Mouse (Mus musculus) embryo, embryonic 10 days (tissue): ENCODE measurements around the gene Srpk2.
"Not testable (repeated sequence)": the region's sequence is repeated elsewhere in the genome, so short reads cannot be mapped to it uniquely, and the experiment has no call there.

Experiments used
- DNase-seq: peaks from one replicate; pipeline ENCODE4 v3.0.0-alpha.2; 2015; ENCODE audit warnings: low spot score

Gene Srpk2

DNA sequence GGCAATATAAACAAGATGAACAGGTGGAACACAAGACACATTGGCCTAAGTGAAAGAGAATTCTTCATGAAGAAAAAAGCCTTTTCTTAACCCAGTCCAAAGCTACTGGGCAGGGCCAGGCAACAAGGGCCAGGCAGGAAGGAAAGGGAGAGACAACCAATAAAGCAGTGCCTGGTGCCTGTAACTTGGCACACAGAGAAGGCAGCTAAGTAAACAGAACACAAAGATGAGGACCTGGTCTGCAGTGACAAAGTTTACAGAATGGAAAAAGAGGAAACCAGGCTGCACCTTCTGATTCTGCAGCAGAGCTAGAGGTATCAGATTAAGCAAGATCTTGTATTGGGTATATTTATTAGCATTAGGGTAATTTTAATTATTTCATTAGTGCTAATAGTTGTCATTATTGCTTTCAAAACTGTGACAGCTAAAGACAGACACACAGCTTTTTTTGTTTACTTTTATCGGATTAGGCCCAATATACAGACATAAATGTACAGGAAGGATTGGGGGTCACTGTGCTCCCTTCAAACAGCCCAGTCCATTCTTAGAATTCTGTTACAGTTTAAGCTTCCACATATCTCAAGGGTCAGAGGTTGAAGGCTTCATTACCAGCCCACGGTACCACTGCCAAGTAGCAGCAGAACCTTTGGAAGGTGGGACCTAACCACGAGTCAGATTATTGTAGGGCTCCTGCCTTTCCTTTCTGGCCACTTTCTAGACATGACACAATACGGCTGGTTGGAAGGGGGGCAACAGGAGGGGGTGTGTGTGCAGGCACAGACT, 121.9 kb downstream of the Srpk2 start:
- no peak for DNase-seq

DNA sequence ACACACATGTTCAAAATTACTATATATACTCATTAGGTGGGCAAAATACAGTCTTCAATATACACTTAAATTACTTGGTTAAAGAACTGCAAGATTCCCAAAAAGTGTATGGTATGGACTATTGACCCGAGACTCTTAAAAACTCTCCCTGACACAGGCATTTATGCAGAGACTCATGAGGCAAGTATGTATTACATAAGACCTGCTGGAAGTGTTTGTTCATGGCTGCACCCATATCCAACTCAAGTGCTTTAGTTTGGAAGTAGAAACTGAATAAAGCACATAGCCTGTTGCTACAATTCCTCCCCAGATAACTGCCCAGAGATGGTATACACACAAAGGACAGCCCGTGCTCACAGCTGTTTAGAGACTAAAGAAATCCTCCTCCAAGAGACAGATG, 123.2 kb downstream of the Srpk2 start:
- DNase-seq = no peak

DNA sequence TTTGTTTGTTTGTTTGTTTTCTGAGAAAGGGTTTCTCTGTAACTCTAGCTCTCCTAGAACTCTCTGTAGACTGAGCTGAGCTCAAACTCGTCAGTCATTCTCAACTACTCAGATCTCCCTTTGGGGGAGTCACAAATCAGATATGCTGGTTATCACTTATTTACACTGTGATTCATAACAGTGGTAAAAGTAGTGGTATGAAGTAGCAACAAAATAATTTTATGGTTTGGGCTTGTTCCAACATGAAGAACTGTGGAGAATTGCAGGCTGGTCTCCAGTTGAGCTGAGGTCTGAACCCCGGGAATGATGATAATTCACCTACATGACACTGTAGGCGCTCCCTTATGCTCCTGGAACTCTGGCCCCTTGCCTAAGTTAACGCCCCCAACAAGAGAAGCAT, 124.2 kb downstream of the Srpk2 start:
- no peak for DNase-seq

GRCm38 (mm10) chr5:23556007-23556770, 128.2 kb downstream of the Srpk2 start:
- DNase-seq = no peak

- not testable (repeated sequence) for DNase-seq
Measured at GRCm38 (mm10) chr5:23553338-23553737, 131.1 kb downstream of the Srpk2 start.

- DNase-seq = no peak
Measured at GRCm38 (mm10) chr5:23551687-23552086, 132.7 kb downstream of the Srpk2 start.

DNA sequence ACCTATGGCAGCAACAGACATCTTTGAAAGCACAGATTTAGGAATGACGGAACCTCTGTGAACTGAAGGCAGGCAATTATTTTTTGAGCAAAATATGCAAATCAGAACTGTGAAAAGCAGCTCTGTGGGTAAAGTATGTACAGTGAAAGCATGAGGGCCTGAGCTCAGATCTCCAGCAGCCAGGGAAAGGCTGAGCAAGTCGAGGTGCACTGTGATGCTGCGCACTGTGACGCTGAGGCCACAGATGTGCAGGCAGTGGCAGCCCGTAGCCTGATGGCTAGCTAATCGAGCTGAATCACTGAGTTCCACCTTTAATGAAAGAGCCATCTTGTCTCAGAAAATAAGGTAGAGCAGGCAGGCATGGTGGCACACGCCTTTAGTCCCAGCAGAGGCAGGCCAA, 148.7 kb downstream of the Srpk2 start:
- no peak for DNase-seq

DNA sequence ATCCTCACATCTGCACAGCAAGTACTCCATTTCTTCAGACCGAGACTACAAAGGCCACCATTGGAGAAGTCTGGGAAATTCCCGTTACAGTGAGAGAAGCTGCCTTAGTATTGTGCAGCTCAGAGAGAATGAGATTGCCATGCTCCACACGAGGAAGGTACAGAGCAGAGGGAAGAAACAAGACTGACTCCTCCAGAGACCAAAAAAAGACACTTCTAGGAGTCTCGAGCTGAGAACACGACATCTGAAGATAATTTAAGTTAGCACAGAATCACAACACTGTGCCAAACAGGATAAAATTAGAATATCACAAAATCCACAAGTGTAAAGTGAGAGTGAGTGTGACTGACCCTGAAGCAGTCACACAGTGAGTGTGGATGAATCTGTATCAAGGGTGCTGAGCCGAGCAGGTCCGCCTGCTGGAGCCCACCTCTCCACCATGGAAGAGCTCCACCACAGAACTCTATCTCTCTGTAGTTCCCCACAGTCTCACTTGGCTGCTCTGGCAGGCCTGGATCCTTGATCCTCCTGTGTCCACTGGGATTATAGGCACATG, 152.8 kb downstream of the Srpk2 start:
- no peak for DNase-seq

DNA sequence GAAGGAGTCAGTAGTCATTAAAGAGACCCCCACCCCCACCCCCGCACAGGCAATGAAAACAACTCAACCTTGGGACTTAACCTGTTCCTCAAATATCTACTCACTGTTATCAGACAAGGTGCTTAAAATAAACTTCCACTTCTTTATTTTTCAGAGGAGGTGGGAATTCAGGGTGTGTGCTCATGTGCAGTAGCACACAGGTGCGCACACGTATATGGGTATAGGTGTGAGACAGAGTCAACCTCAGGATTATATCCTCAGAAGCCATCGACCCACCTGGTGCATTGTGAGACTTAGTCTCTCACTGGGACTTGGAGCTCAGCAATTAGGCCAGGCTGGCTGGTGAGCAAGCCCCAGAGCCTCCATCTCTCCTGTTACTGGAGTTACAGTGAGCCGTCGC, 153.3 kb downstream of the Srpk2 start:
- DNase-seq = no peak

- DNase-seq = no peak
Measured at GRCm38 (mm10) chr5:23524621-23525020, 159.8 kb downstream of the Srpk2 start.

GRCm38 (mm10) chr5:23523936-23524335, 160.5 kb downstream of the Srpk2 start:
- DNase-seq = no peak

DNA sequence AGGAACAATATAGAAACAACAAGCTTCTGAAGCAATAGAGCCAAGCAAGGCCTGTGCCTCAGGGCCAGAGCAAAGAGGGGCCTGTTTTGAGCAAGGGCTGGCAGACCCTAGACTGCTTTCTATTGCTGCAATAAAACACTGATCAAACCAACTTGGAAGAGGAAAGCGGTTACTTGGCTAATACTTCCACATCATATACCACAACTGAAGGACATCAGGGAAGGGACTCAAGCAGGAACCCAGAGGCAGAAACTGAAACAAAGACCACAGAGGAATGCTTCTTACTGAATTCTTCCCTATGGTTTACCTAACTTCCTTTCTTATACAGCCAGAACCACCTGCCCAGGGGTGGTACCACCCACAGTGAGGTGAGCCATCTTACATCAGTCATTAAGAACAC, 162.8 kb downstream of the Srpk2 start:
- no peak for DNase-seq

DNA sequence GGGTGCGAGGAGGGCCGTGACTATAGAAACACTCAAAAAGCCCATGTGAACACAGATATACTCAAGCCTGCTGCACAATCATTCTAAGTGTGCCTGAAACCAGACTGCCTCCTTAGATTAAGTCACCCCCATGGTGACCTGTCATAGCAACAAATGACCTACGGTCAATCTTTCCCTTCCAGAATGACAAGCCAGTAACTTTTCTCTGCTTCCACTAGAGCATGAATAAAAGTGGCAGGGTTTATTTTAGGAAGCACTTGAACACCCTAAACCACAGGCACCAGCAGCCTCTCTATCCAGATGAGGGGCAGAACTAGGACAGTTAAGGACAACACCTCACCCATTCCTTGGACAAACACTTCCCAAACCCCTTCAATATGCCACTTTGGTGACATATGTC, 164.7 kb downstream of the Srpk2 start:
- DNase-seq = no peak

GRCm38 (mm10) chr5:23518673-23519072, 165.7 kb downstream of the Srpk2 start:
- DNase-seq = no peak

- no peak for DNase-seq
Measured at GRCm38 (mm10) chr5:23517839-23518238, 166.6 kb downstream of the Srpk2 start.

DNA sequence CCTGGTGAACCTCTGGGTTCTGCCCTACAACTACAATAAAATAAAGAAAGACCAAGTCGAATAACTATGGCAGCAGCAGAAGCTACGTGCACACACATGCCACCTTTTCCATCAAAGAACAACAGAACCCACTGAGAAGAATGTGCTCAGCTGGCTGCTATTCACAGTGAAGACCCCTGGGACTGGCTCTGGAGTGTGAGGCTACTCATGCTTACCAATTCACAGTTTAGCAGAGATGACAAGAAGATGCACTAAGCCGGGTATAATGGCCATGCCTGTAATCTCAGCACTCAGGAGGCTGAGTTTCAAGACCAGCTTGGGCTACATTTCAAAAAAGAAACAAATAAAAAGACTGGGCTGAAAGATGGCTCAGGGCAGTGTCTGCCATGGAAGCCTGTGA, 167.5 kb downstream of the Srpk2 start:
- DNase-seq = no peak

DNA sequence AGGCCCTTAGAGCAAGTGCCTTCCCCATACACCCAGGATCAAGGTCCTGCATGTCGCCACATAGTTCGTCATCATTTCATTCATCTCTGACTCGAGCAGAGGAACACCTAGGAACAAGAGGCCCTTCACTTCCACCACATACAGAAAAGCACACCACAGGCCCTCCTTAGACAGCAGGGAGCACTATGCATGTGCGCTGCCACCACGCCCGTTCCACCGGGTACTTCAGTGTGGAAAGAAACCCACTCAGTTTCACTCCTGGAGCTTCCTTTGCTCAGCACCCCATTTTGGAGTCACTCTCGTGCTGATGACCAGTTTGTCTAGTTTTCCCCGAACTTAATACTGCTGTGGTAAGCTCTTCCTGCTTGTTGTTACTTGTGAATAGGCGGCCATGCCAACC, 169.4 kb downstream of the Srpk2 start:
- no peak for DNase-seq

- DNase-seq = no peak
Measured at GRCm38 (mm10) chr5:23513468-23513867, 170.9 kb downstream of the Srpk2 start.

DNA sequence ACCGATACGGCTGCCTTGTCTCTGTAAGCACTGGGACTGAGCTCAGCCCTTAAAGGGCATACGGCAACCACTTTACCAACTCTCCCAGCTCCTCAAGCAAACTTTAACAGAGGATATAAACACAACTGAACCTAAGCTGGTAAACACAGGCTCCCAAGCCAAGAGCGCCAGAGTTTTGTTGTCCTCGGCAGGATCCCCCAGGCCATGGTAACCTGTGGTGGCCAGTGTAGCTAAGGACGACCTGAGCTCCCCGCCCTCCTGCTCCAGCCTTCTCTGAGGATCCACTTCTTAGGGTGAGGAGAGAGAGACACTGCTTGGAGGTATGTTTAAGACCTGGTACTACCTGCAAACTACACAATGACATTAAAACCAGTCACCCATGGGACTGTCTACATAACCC, 171.9 kb downstream of the Srpk2 start:
- no peak for DNase-seq

GRCm38 (mm10) chr5:23511456-23511855, 173.0 kb downstream of the Srpk2 start:
- no peak for DNase-seq

GRCm38 (mm10) chr5:23508630-23509029, 175.8 kb downstream of the Srpk2 start:
- DNase-seq = no peak

- no peak for DNase-seq
Measured at GRCm38 (mm10) chr5:23507210-23507609, 177.2 kb downstream of the Srpk2 start.

DNA sequence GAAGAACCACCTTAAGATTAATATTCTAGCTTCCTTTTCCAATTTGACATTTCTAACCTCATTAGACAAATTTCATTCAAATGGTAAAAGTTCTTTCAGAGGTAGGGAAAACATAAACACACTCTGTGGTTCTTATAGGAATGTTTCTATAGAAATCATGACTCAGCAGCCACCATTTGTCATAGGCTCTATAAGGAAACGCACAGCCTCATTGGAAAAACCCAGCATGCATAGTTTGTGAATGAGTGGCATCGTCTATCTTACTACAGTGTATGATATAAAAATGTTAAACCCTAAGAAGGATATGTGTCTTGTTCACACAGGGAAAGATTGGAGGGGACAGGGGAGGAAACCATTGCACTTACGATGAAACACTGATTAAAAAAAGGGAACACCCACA, 178.8 kb downstream of the Srpk2 start:
- no peak for DNase-seq
